Mouse (Mus musculus) hindbrain, postnatal 0 days (tissue): Measurements from ENCODE around the gene Snx21. TPM values are rescaled to one million over a fixed set of nuclear protein-coding genes. Genes with fewer than 3 reads are reported as not detected.

Source experiments
- ATAC-seq: fragments of 200-750 bp; cut with Nextera tagmentation; 2 replicates; pipeline ENCODE4 v1.8.0; 2017; ENCODE audit warnings: mild to moderate bottlenecking, moderate TSS enrichment, moderate library complexity
- DNase-seq: peaks from one replicate; pipeline ENCODE4 v3.0.0-alpha.2; 2015; ENCODE audit warnings: low spot score
- H3K27ac ChIP-seq: fragments of 300-500 bp; sonication (generic); 2 replicates; pipeline ENCODE4 v1.5.1; 2014; ENCODE audit warnings: mild to moderate bottlenecking
- H3K27me3 ChIP-seq: fragments of 300-500 bp; sonication (generic); 2 replicates; pipeline ENCODE4 v1.6.1; 2014; ENCODE audit warnings: low read length, mixed read lengths; ENCODE audit not compliant: insufficient read depth
- H3K36me3 ChIP-seq: fragments of 300-500 bp; sonication (generic); 2 replicates; pipeline ENCODE4 v1.6.1; 2014; ENCODE audit warnings: low read length, mixed read lengths; ENCODE audit not compliant: insufficient read depth
- H3K4me1 ChIP-seq: fragments of 300-500 bp; sonication (generic); 2 replicates; pipeline ENCODE4 v1.6.1; 2014; ENCODE audit warnings: antibody characterized with exemption, low read length, mixed read lengths; ENCODE audit not compliant: insufficient read depth
- H3K4me2 ChIP-seq: fragments of 300-500 bp; sonication (generic); 2 replicates; pipeline ENCODE4 v1.6.1; 2014; ENCODE audit warnings: low read depth, mild to moderate bottlenecking, low read length, moderate library complexity, mixed read lengths
- H3K4me3 ChIP-seq: fragments of 300-500 bp; sonication (generic); 2 replicates; pipeline ENCODE4 v1.5.1; 2014; ENCODE audit warnings: low read length
- H3K9ac ChIP-seq: fragments of 300-500 bp; sonication (generic); replicated peaks from 2 replicates; pipeline ENCODE4 v1.6.1; 2014; ENCODE audit warnings: mild to moderate bottlenecking, low read length, moderate library complexity, mixed read lengths
- H3K9me3 ChIP-seq: fragments of 300-500 bp; sonication (generic); 2 replicates; pipeline ENCODE4 v1.6.1; 2016; ENCODE audit warnings: low read length, mixed read lengths
- CTCF ChIP-seq: IDR thresholded peaks from 2 replicates; pipeline ENCODE4 v1.5.1; 2016; ENCODE audit warnings: antibody characterized with exemption, control low read depth, low read depth
- WGBS: fragments of 180-500 bp; shearing (Covaris S2); extraction: QIAGEN DNeasy Blood & Tissue Kit; methylation state at CpG from one replicate; pipeline ENCODE4 v1.1.7; 2014; 5-methylcytosine and 5-hydroxymethylcytosine counted together
- polyA plus RNA-seq: library from polyadenylated mRNA; unstranded; fragments of >200 nt; fragmentation: Nextera tagmentation; extraction: Ambion mirVana; gene quantifications from 2 replicates; pipeline ENCODE4 v1.2.1, GENCODE M21; 2015
- total RNA-seq: library from RNA; depleted of rRNA; stranded (reverse); fragments of >200 nt; gene quantifications from 2 replicates; pipeline ENCODE4 v1.2.3, GENCODE M21; 2014

Snx21 gene
- total and polyA plus RNA-seq, 2 experiments from 2014 or later, result 47.6 to 102 TPM

DNA sequence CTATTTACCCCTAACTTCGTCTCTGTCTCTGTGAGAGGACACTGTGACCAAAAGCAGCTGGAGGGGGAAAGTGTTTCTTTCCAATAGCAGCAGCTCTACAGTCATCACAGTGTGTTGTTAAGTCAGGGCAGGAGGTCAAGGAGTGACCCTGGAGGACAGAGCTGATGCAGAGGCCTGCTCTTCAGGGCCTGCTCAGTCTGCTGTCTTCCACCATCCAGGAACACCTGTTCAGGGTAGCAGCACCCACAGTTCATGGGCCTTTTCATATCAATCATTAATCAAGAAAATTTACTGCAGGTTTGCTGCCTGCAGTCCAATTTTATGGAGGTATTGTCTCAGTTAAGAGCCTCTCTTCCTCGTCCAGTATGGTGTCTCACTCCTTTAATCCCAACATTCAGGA is 27.9 kb downstream of the Snx21 start:
- no peaks in the 10 kb centered on the region for H3K27me3 ChIP-seq
- ATAC-seq, result no peak
- no peak overlapping the region for H3K4me3 ChIP-seq
- 0 out of 2 replicates have a peak, but pooled peaks cover 8% of the 10 kb centered on the region for H3K36me3 ChIP-seq
- no peaks in the 10 kb centered on the region for H3K4me1 ChIP-seq
- H3K9me3 ChIP-seq, result no peaks in the 10 kb centered on the region
- no peak overlapping the region for H3K9ac ChIP-seq
- no peak for DNase-seq
- TF ChIP-seq CTCF, result no peak
- H3K27ac ChIP-seq, result no peak overlapping the region
- no peak overlapping the region for H3K4me2 ChIP-seq
- WGBS, result 71% methylated on average over 2 of the region's 2 CpGs

DNA sequence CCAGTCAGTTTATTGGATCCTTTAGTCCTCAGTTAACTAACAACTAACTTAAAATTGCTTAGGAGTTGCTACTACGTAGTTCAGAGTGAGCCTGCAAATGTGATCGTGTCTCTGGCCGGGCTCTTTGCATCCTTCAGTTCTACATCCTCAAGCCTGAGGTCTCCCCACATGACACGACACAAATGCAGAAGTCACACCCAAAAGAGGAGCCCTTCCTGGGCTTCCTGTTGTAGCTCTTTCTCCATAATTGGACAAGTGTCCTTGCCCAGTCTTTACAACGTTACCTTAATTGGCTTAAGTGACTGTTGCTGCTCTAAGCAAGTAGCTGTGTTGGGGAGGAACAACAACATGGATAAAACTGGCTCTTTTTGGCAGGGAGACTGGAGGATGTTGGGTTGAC is 29.7 kb downstream of the Snx21 start:
- Histone ChIP-seq H3K36me3 (no peaks in the 10 kb centered on the region), H3K4me2 (no peak overlapping the region), H3K9ac (no peak overlapping the region), H3K27ac (no peak overlapping the region), H3K4me1 (no peaks in the 10 kb centered on the region), H3K27me3 (no peaks in the 10 kb centered on the region), H3K9me3 (no peaks in the 10 kb centered on the region), H3K4me3 (no peak overlapping the region)
- ATAC-seq (no peak), DNase-seq (no peak)
- TF ChIP-seq CTCF, result no peak
- 91% methylated on average over 5 of the region's 5 CpGs for WGBS

DNA sequence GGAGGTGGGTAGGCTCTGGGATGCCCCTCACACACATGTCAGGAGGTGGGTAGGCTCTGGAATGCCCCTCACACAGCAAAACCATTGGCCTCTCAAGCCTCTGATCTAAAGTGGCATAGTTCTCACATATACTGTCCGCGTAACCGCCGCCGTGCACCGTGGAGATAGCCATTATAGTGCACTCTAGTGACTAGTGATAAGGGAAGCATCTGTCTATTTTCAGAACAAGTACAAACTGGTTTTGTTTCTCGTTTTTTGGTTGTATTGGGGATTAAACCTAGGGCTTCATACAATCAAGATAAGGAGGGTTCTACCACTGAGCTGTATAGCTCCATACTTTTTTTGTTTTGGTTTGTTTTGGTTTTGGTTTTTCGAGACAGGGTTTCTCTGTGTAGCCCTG is 30.2 kb downstream of the Snx21 start:
- Histone ChIP-seq H3K27me3 (no peaks in the 10 kb centered on the region), H3K9ac (no peak overlapping the region), H3K27ac (no peak overlapping the region), H3K4me1 (no peaks in the 10 kb centered on the region), H3K4me2 (no peak overlapping the region), H3K4me3 (no peak overlapping the region), H3K36me3 (no peaks in the 10 kb centered on the region), H3K9me3 (no peaks in the 10 kb centered on the region)
- ATAC-seq (no peak), DNase-seq (no peak)
- WGBS, result 85% methylated on average over 8 of the region's 8 CpGs
- no peak for TF ChIP-seq CTCF

DNA sequence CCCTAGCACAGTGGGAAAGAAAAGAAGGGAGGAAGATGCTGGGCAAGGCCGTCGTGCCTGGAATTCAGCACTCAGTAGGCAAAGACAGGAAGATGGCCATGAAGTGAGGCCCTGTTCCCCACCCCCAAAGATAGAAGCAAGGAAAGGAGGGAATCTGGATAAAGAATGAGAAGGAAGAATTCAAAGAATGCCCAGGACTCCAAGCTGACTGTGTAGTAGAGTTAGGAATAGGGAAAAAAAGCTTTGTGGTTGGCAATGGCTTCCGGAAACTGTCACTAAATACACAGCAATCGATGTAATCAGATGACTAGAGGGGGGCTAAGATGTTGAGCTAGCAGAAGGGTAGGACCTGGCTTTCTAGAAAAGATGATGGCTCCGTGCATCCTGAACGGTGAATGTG is 31.6 kb downstream of the Snx21 start:
- WGBS, result 88% methylated on average over 6 of the region's 6 CpGs
- no peaks in the 10 kb centered on the region for H3K4me1 ChIP-seq
- TF ChIP-seq CTCF, result no peak
- H3K27ac ChIP-seq, result no peak overlapping the region
- no peak overlapping the region for H3K9ac ChIP-seq
- no peaks in the 10 kb centered on the region for H3K27me3 ChIP-seq
- no peaks in the 10 kb centered on the region for H3K9me3 ChIP-seq
- DNase-seq (no peak), ATAC-seq (no peak)
- no peak overlapping the region for H3K4me2 ChIP-seq
- H3K4me3 ChIP-seq, result no peak overlapping the region
- H3K36me3 ChIP-seq, result no peaks in the 10 kb centered on the region; the same call in 1 of the 2 replicates

DNA sequence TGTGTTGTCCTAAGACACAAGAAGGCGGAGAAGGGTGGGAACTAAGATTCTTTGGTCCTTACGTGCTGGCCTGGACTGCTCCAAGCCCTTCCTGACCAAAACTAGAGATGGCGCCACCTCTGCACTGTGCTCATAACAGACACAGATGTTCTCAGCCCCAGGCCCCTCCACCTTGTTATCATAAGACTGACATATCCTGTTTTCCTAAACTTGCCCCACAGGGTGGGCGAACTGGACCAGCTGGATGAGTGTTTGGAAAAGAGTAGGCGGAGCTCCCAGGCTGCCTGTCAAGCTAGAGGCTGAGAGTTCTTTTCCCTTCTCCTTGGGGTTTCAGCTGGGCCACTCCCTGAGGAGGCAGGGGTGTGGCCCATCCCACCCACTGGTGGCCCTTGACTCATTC is 32.1 kb downstream of the Snx21 start:
- Histone ChIP-seq H3K9me3 (no peaks in the 10 kb centered on the region), H3K4me2 (no peak overlapping the region), H3K27ac (no peak overlapping the region), H3K36me3 (no peaks in the 10 kb centered on the region; the same call in 1 of the 2 replicates), H3K4me1 (no peaks in the 10 kb centered on the region), H3K27me3 (no peaks in the 10 kb centered on the region), H3K4me3 (no peak overlapping the region), H3K9ac (no peak overlapping the region)
- ATAC-seq, result no peak
- 86% methylated on average over 5 of the region's 5 CpGs for WGBS
- TF ChIP-seq CTCF, result peak; percentile 18; the same call in 1 of the 2 replicates
- DNase-seq, result no peak

DNA sequence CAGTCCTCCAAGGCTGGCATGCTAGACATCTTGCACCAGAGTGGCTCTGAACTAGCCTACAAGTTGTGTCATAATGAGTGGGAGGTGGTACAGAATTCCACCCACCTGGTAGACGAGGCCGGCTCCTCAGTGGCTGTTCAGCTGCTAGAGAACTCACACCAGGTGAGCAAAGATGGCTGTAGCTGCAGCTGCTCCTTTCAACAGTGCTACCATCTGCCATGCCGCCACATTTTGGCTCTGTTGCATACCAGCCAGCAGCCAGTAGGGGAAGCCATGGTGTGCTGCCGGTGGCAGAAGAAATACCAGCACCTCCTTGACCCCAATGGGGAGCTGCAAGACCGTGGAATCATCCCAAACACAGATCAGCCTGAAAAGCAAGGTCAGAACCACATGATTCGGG is 35.4 kb downstream of the Snx21 start:
- H3K4me1 ChIP-seq, result no peaks in the 10 kb centered on the region
- H3K27ac ChIP-seq, result no peak overlapping the region
- H3K4me2 ChIP-seq, result no peak overlapping the region
- no peak overlapping the region for H3K9ac ChIP-seq
- no peak for ATAC-seq
- no peak overlapping the region for H3K4me3 ChIP-seq
- no peaks in the 10 kb centered on the region for H3K27me3 ChIP-seq
- peak; percentile 22; the same call in 1 of the 2 replicates for TF ChIP-seq CTCF
- peaks cover 12% of the 10 kb centered on the region; the same call in 1 of the 2 replicates for H3K36me3 ChIP-seq
- no peak for DNase-seq
- no peaks in the 10 kb centered on the region for H3K9me3 ChIP-seq
- WGBS, result 77% methylated on average over 6 of the region's 6 CpGs

DNA sequence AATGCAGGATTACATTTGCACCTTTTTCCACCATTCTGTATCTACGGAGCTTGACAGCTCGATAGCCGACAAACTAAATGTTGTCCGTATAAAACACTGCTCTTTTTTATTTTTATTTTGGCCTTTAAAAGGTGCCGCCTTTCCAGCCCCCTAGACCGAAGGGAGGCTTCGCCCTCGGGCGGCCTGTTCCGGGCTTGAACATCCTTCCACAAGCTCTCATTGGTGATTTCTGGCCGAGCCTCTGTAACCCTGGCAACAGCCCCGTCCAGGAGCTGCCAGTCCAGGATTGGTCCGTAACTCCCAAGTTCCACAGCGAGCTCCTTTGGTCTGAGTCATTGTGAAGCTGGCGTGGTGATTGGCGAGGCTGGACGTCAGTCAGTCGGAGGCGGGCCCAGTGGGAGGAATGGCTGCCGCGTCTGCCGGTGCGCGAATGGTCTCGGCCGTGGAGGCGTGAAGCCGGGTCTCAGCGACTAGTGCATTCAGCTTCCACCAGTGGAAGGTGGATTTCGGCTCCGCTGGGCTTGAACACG is 37.1 kb downstream of the Snx21 start, which contains the start of gene Zswim1:
Gene Zswim1 (plus strand): TSS at position 51 of the 530 bp plus-strand sequence.
- TF ChIP-seq CTCF, result 0 out of 2 replicates have a peak, but pooled peaks have one; percentile 1
- Histone ChIP-seq H3K4me3 (peak within 1 kb of the TSS; percentile 59), H3K36me3 (peaks cover 18% of the 10 kb centered on the region; the same call in 1 of the 2 replicates), H3K27me3 (no peaks in the 10 kb centered on the region), H3K4me1 (no peaks in the 10 kb centered on the region), H3K27ac (peak within 1 kb of the TSS; percentile 95), H3K9me3 (no peaks in the 10 kb centered on the region), H3K4me2 (peak within 1 kb of the TSS; percentile 62), H3K9ac (peak within 1 kb of the TSS; percentile 61)
- ATAC-seq (peak; percentile 99), DNase-seq (peak; percentile 99)
- under 1% methylated on average over 32 of the region's 32 CpGs for WGBS
